Mouse (Mus musculus): ENCODE measurements around the gene Nbl1. TPM values are rescaled to one million over a fixed set of nuclear protein-coding genes. Genes with fewer than 3 reads are reported as not detected.
A peak's percentile ranks its signal among the peaks of the same experiment; 100 is the strongest.

Nbl1 gene
- total RNA-seq (2022): 10 to 100 TPM; 52.1 to 64.5 (median 55.5) TPM

- no peak for DNase-seq (ENCODE audit: low spot score in 2 of 2)
These were observed at the start of gene Nbl1 for GRCm38 (mm10) chr4:139092356-139093195. Gene Nbl1, minus strand, starts transcription at chr4:139092993.

GRCm38 (mm10) chr4:139141785-139142184, 49.0 kb upstream of the Nbl1 start:
- no peak for DNase-seq (ENCODE audit: low spot score in 2 of 2)

- DNase-seq (ENCODE audit: low spot score in 2 of 2): no peak
These were observed 47.5 kb upstream of the Nbl1 start for GRCm38 (mm10) chr4:139140267-139140666.

GRCm38 (mm10) chr4:139136011-139136410, 43.2 kb upstream of the Nbl1 start:
- no peak for DNase-seq (ENCODE audit: low spot score in 2 of 2)

- DNase-seq (ENCODE audit: low spot score in 2 of 2): no peak
These were observed 40.3 kb upstream of the Nbl1 start for GRCm38 (mm10) chr4:139133109-139133508.

DNA sequence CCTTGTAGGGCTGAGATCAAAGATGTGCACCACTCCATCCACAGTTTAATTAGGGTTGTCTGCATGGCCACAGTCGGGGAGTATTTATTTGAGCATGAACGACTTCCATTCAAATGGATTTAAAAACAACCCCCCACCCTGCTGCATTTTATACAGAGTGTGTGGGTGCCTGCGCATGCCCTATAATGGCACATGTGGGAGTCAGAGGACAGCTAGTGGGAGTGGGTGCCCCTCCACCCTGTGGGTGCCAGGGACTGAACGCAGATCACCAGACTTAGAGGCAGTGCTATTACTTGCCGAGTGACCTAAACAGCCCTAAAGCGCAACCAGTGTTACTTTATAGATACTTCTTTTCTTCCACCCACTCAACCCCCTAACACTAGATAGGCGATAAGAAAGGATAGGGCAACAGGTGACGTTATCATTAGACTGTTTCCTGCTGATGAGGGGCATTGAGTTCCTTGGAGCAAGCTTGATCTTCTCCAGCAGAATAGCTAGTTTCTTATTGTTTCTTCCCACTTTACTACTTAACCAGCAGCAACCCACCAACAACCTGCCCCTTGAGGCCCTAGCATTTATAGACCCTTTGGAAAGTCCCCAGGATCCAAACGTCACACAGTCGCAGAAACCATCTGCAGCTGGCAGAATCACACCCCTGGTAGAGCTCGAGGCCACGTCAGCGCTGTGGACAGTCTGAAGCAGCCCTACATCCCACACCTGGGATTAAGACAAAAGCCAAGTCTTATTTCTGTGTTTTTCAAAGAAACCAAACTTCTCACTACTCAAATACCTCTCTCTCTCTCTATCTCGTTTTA, 39.3 kb upstream of the Nbl1 start:
- DNase-seq (ENCODE audit: low spot score in 2 of 2): peak; percentile 10 to 20

DNA sequence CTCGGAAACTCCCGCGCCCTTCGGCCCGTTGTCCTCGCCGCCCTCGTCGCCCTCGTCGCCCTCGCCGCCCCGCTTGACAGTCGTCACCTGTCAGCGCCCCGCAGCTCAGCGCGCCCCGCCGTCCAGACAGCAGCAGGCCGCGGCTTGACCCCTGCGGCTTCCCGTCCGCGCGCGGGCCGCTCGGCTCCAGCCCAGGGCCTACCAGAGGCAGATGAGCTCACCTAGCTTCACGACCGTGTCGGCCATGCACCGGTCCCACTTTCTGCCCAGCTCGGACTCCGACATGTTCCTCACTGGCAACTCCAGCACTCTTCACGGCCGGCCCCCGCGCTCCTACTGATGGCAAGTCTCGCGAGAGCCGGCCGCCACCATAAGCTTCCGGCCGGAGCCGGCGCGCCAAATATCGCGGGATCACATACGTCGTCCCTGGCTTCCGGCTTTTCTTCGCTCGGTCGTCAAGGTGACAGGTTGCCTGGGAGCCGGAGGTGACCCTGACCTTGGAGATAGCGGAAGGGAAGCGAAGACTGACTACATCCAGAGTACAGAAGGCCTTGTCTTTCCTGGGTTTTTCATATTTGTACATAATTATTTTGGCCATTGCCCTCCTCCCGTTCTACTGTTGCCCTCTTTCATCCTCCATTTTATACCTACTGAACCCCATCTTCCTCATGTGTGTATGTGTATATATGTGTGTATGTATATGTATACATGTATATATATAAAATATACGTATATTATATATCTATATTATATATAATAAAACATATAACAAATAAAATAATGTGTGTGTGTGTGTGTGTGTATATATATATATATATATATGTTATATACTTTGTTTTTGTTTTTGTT, 38.1 kb upstream of the Nbl1 start, which contains the start of gene Minos1:
Gene Minos1, minus strand, starts transcription at position 413 of the 849 bp plus-strand sequence.
- peak; percentile 95 to 97 for DNase-seq (ENCODE audit: low spot score in 2 of 2)

GRCm38 (mm10) chr4:139129806-139130700, 37.3 kb upstream of the Nbl1 start:
- peak; percentile 9 to 16 for DNase-seq (ENCODE audit: low spot score in 2 of 2)

DNA sequence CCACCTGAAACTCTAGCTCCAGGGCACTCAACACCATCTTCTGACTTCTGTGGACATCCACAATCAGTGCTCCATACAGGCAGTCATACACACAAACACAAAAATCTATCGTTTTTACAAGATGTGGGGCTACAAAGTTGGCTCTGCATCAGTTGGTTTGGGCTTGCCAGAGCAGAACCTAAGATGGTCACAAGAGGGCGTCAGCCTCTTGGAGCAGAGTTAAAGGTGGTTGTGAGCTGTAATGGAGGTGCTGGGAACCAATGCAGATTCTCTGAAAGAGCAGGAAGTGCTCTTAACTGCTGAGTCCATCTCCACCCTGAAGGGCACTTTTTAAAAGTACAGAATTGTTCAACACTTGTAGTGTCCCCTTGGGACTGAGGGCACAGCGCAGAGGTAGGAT, 33.7 kb upstream of the Nbl1 start:
- DNase-seq (ENCODE audit: low spot score in 2 of 2): no peak

DNA sequence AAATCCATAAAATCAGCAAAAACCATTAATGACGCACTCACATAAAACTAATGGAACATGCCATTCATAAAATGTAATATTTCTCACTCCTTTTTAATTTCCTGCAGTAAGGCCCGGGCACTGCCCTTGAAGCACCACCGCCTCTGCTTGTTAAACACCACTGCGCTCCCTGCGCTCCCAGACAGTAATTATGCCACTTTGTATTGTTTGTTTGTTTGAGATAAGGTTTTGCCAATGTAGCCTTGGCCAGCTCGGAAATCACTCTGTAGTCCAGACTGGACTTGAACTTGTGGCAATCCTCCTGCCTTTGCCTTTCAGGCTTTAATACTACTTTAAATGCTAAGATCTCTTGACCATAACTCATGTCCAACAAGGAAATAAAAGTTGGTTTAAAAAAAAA, 32.1 kb upstream of the Nbl1 start:
- no peak for DNase-seq (ENCODE audit: low spot score in 2 of 2)

- DNase-seq (ENCODE audit: low spot score in 2 of 2): no peak
These were observed 29.8 kb upstream of the Nbl1 start for GRCm38 (mm10) chr4:139122557-139122956.

- no peak for DNase-seq (ENCODE audit: low spot score in 2 of 2)
These were observed 28.2 kb upstream of the Nbl1 start for GRCm38 (mm10) chr4:139120998-139121397.

- DNase-seq (ENCODE audit: low spot score in 2 of 2): no peak
These were observed 27.6 kb upstream of the Nbl1 start for GRCm38 (mm10) chr4:139120281-139120814.

DNA sequence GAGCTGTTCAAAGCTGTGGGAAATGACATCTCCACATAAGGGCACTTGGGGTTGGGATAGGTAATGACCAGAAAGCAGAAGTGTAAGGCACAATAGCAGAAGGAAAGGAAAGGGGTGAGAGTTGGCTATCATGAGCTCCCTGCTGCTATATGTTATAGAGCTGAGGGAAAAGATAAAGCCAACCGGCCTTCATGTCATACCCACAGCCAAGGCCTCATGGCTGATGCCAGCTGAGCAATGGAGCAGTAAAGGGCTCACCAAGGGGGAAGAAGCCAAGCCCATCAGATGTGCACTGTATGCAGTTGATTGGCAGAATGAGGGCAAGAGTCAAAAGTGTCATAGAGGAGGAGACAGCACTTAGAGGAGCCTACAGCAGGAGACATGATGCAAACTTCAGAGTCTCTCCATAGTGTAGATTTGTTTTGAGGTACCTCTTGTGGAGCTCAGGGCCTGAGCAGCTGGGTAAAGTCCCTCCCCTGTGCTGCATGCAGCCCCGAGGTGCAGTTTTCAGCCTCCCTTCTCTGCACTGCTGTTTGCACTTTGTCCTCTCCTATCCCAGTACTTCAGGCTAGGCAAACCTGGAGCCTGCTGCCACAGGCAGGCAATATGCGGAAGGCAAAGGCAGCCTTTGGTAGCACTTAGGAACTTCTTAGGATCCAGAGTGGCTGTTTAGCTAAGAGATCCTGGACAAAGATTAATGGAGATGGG, 23.7 kb upstream of the Nbl1 start:
- no peak for DNase-seq (ENCODE audit: low spot score in 2 of 2)

- no peak for DNase-seq (ENCODE audit: low spot score in 2 of 2)
These were observed 22.9 kb upstream of the Nbl1 start for GRCm38 (mm10) chr4:139115721-139116120.

DNA sequence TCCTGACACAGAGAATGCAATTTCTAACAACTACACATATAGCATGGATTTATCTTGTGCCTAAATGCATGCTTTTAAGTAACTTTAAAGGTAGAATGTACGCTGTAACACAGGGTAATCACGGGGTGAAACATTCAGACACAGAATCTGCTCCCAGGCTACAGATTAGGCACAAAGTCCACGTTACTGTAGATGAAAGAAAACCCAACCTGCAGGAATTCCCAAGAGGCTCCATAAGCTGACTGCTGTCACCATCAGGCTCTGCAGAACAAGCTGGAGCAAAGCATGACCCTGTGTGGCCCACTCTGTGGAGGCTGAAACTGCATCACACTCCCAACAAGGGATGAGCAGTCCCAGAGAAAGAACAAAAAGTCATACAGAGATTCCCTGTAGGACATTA, 19.7 kb upstream of the Nbl1 start:
- no peak for DNase-seq (ENCODE audit: low spot score in 2 of 2)

DNA sequence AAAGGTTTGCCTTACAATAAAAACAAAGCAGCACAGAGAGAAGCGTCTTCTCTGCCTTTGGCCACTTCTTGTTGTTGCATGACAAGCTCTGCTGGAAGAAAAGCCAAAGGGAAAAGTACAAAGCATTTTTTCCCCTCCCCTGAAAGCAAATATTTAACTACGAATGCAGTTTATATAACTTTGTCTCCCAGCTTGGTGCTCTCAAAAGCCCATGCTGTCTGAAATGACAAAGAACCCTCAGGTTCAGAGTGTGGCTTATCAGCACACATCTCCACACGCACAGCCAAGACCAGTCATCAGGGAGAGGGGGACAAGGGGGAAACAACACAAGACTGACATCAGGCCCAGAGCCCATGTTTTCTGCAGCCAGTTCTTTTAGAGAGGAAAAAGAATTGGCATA, 18.6 kb upstream of the Nbl1 start:
- no peak for DNase-seq (ENCODE audit: low spot score in 2 of 2)

DNA sequence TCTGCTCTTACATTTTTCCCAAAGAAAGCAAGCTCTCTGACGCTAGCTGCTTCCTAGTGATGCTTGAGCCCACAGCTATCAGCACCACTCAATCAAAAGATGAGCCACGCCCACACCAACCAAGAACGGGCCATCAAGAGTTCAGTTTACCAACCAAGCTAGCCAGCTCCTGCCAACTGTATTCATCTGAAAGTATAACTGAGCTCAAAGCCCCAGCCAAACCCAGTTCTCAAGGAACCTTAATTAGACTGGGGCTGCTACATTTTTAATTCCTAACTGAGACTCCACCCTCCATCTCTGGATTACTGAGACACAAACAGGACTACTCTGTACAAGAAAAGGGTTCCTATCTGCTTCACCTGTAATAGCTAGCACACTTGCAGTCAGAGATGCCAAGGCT, 18.1 kb upstream of the Nbl1 start:
- DNase-seq (ENCODE audit: low spot score in 2 of 2): no peak

DNA sequence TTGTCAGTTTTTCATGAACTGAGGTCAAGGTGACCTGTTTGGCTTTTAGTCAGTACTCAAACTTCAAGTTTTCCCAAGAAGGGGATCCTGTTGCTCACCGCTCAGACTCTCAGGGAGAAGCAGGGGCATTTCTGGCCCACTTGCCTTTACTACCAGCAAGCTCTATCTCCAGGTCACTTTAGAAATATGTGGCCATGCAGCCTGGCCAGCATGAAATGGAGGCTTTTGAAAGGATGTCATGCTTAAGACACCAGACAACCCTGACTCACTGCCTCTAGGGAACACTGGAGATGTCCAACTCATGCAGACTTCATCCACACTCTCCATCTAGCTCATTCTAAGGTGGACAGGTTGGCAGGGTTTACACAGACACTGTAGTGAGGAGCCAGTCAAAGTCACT, 12.7 kb upstream of the Nbl1 start:
- no peak for DNase-seq (ENCODE audit: low spot score in 2 of 2)

DNA sequence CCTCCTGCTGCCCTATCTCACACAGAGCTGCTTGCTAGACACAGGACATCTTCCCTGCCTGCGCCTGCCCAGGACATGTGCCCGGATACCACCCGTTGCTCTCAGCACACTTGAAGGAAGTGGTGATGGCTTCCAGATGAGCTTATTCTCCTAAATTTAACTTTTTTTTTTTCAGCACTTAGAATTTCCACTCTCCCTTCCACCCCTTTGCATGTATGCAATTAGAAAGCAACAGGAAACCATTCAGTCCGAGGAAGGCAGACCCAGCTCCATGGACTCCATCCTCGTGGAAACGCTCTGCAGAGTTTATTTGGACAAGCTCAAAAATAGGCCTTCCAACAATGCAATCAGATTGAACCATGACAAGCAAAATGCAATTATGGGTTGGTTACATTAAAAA, 8.8 kb upstream of the Nbl1 start:
- no peak for DNase-seq (ENCODE audit: low spot score in 2 of 2)

Measured in left cerebral cortex, adult 8-10 months (tissue).